Mouse (Mus musculus): ENCODE data around the gene Shank2.

- TF ChIP-seq CTCF (IDR thresholded peaks at IDR 0.05; ENCODE audit: extremely low read depth, insufficient read length, insufficient replicate concordance, low read depth, low read length) (peak; percentile 22; the same call in 1 of the 2 replicates), POLR2A (IDR thresholded peaks at IDR 0.05; ENCODE audit: low read depth, low read length) (no peak)
Observed at GRCm38 (mm10) chr7:143991160-143991559, 10.6 kb upstream of the Shank2 start.

All from small intestine, adult 2 months (tissue).